Mouse (Mus musculus): ENCODE results near the gene Shkbp1.
A peak's percentile ranks its signal among the peaks of the same experiment; 100 is the strongest.

The Shkbp1 gene

DNA sequence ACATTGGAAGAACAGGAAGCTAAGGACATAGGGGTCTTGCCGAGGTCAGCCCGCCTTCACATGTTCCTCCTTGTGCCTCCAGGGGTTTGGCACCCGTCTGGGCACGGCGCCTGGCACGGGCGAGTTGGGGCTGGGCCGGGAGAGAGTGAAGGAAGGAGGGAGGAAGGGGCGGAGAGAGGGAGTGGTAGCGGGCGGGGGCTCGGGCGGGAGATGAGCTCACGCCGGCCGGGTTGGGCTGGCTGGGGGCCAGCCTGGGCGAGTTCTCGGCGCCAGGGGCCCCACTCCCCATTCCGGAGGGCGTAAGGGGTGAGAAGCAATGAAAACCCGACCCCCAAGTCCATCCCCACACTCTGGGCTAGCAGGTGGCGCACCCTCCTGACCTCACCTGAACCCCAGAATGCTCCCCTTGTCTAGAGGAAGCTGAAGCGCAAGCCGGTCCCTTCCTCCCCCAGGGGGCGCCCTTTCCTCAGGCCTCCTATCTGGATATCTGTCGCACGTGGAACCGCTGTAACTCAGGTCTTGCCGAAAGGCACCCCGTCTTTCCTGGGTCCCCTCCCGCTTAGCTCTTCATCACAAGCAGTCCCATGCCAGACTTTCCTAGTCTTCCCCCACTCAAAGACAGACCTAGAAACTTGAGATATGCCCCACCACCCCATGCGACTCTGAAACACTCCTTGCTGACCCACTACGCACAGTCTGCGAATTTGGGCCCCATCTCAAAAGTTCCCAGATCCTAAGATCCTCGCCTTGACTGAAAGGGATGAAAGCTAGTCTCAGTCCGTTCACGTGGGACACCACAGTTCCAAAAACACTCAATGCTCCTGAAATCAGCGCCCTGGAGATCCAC lies 23.2 kb downstream of the Shkbp1 start:
- DNase-seq: peak; percentile 97 to 98

DNA sequence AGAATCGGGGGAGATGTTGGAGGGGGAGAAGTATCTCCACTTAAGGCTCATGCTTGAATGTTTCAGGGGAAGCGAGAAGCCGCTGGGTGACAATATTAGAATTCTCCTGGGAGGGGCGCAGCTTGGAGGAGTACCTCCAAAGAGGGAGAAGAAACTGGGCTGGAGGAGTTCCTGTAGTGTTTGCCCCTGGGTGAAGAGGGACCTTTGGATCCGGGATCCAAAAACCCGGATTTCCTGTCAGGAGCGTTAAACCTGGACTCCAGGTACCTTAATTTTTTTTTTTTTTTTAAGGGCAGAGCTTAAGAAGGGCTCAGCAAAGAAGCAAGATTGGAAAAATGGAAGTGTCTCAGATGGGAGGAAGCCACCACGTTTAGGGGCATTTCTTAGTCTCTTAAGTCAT lies 24.0 kb downstream of the Shkbp1 start:
- DNase-seq: no peak

GRCm38 (mm10) chr7:27331541-27331851 lies 24.3 kb downstream of the Shkbp1 start:
- DNase-seq: peak in 1 of 2 experiments; percentile 47

GRCm38 (mm10) chr7:27330709-27331540 lies 24.9 kb downstream of the Shkbp1 start:
- DNase-seq: peak; percentile 88 to 90

DNA sequence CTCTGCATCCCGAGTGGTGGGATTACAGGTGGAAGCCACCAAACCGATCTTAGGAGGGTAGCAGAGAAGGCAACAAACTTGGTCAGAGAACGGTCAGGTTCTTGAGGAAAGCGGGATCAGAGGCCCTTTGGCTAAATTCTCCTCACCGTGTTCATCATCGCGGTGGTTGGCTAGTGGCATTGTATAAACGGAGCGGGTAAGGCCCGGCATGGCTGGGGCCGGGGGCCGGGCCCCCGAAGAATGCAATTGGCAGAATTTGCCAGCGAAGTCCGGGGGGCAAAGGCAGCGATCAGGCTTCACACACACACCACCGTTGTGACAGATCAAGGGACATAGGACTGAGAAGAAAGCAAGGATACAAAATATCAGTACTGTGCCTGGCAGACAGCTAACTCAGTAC lies 25.8 kb downstream of the Shkbp1 start:
- no peak for DNase-seq

- peak; percentile 96 for DNase-seq
Measured at GRCm38 (mm10) chr7:27329326-27329947, 26.4 kb downstream of the Shkbp1 start.

DNA sequence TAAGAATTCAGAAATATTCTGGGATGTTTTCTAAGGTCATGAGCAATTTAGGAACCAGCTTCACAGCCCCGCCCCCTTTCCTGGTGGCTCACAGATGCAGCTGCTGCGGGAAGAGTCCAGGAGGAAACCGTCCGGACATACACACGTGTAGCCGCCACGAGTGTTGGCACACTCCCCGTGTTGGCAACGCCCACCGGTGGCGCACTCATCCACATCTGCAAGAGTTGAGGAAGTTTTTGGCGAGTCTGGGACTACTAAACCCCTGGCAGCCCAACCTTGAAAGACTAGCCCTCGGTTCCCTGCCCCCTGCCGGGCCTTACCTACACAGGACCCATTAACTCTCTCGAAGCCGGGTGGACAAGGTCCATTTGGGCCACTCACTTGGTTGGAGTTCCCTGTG lies 27.2 kb downstream of the Shkbp1 start:
- no peak for DNase-seq

DNA sequence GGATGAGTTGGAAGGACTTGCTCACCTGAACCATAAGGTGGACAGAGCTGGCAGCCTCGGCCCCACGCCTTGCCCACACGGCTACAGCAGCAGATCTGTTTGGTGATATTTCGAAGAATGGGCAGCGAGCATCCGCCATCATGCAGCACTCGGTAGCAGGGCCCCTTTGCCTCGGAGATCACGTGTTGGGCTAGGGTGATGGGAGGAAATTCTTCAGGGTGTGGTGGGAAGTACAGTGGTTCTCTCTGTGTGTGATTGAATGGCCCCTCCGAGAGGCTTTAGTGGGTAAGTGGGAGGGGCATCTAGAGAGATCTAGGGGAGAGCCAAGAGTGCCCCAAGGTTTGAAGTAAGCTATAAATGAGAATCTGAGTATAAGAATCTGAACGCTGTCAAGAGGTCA lies 27.7 kb downstream of the Shkbp1 start:
- no peak for DNase-seq

DNA sequence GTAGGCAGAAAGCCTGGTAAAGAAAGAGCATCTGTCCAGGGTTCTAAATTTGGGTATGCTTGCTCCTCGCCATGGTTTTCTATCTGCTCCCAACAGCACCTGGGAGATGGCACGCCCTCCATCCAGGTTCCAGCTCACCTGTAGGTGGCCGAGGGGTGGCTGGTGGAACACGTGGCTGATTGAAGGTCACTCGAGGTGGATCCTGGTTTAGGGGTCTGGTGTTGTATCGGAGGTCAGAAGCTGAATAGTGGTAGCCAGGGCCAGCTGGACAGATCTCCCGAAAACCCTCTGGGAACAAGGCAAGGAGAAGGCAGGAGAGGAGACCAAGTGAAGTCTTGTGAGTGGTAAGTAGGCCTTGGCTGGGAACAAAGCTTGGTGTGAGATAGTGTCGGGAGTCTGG lies 28.3 kb downstream of the Shkbp1 start:
- DNase-seq: no peak

DNA sequence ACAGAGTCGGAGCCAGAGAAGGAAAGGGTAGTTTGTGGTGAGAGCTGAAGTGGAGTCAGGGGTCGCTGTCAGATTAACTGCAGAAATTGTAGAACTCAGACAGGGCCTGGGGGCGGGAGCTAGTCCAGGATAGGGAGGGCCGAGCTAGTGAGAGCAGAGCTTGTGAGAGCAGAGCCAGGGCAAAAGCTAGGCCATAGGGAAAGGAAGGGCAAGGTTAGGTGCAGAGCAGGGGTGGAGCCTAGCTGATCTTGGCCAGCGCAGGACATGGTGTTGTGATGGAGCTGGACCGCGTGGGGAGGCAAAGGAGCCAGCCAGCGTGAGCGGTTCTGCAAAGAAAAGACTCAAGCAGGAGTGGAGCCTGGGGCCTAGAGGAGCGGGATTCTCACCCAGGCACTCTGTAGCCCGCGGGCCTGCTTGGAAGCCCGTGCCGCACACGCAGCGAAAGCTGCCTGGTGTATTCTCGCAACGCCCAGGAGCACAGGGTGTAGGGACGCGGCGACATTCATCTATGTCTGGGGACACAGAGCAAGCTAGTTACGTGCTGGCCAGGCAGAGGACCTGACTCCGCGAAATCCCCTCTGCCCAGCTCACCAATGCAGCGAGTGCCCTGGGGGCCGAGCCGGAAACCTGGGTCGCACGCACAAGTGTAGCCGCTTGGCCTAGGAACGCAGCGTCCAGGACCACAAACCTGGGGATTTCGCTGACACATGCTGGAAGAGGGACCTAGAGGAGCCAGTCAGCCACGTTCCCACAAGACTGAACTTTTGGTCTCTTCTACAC lies 29.5 kb downstream of the Shkbp1 start:
- no peak for DNase-seq

GRCm38 (mm10) chr7:27325697-27326096 lies 30.1 kb downstream of the Shkbp1 start:
- no peak for DNase-seq

DNA sequence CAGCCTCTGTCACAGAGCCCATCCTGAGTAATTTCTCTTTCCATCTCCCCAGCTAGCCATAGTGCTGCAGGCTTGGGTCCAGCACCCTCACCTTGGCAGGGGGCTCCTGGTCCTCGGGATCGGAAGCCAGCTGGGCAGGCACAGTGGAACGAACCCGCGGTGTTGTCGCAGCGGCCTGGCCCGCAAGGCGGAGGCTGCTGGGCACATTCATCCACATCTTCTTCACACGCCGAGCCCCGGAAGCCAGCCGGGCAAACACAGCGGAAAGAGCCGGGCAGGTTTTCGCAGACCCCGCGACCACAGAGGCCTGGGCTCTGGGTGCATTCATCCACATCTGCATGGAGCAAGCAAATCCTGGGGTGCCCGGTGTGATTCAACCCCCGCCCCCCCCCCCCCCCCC lies 30.9 kb downstream of the Shkbp1 start:
- no peak for DNase-seq

DNA sequence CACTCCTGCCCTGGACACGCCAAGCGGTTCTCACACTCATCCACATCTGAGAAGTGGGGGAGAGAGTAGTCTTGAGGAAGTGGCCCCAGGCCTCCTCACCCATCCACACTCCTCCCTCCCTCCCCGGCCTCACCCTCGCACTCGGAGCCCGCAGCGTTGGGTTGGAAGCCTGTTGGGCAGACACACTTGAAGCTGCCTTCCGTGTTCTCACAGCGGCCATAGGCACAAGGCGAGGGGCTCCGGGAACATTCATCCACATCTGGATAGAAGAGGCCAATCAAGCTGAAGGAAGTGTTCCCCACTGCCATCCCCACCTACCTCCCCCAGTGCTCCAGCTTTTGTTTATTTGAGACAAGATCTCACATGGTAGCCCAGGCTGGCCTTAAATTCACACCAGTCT lies 31.7 kb downstream of the Shkbp1 start:
- DNase-seq: no peak

DNA sequence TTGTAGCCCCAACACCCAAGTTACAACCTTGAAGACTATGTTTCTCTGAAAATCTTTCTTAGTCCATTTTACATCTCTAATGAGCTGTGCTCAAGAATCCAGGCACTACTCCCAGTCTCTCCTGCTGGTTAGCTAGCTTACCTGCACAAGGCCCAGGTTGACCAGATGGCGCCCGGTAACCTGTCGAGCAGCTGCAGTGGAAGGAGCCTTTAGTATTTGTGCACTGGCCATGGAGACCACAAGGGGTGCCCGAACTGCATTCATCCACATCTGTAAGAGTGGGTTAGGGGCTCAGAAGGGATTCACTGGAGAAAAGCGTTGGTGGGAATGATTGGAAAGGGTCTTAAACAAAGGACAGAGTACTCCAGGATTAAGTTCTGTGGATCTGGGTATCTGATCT lies 32.8 kb downstream of the Shkbp1 start:
- DNase-seq: no peak

- DNase-seq: no peak
Measured at GRCm38 (mm10) chr7:27322291-27322690, 33.5 kb downstream of the Shkbp1 start.

- no peak for DNase-seq
Measured at GRCm38 (mm10) chr7:27319411-27319810, 36.4 kb downstream of the Shkbp1 start.

GRCm38 (mm10) chr7:27315958-27316357 lies 39.9 kb downstream of the Shkbp1 start:
- no peak for DNase-seq

DNA sequence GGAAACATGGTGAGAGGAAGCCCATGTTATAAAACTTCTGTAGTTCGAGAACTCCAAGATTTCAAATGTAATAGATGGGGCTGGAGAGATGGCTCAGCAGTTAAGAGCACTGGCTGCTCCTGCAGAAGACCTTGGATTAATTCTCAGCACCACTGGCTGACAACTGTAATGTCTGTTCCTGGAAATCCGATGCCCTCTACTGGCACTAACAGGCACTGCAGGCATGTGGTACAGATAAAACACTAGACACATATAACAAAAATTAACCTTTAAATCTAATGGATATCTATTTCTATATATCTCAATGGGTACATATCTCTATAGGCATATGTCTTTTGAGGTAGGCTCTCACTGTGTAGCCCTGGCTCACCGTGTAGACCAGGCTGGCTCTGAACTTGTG lies 41.4 kb downstream of the Shkbp1 start:
- DNase-seq: no peak

DNA sequence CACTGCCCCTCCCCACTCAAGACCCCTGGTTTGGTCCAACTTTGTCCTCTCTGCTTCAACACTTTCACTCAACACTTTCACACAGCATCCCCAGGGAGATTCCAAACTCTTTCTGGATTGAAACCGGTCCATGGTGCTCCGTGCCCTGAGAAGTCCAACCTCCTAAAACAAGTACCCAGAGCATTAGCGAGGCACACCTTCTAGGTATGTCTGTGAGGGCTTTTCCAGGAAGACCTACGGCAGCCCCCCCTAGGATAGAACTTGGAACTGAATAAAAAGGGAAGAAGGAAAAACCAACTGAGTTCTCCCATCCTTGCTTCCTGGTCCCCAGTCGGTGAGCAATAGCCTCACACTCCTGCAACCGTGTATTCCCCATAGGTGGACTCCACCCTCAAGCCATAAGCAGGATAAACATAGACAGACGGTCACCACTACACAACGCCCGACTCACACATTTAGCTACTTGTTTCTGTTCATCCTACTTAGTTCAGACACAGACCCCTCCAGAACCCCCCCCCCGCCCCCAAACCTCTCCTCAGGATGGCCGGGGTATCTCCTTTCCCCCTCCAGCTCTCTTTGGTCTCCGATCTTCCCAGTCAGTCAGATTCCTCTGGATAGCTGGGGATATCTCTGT lies 44.1 kb downstream of the Shkbp1 start:
- no peak for DNase-seq

GRCm38 (mm10) chr7:27310996-27311535 lies 44.8 kb downstream of the Shkbp1 start:
- no peak for DNase-seq

DNA sequence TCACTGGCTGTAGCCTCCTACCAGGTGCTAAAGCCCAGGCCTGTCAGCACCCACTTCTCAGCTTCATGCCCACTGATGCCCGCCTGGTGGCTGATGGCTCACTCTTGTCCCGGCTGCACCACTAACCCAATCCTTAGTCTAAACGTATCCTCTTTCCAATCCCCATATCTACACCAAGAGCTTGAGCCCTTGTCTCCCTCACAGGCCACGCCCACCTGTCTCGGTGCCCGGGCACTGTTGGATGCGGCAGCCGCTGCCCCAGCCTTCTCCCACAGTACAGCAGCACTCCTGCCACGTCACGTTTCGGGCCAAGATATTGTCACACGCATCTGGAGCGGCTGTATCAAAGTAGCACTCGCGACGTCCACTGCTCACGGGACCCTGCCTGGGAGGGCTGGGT lies 45.5 kb downstream of the Shkbp1 start:
- DNase-seq: no peak

DNA sequence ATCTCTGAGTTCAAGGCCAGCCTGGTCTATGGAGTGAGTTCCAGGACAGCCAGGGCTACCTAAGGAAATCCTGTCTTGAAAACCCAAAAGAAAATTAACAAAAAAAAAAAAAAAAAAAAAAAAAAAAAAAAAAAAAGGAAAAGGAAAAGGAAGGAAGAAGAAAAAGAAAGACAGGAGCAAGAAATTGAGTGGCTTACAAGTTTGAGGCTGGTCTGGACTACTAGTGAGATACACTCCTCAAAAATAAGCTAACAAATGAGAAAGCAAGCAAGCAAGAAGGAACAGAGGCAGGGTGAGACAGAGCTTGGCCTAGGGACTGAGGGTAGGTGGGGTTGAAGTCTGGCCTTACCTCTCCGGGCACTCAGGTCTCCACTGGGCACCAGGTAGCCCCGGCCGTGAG lies 46.0 kb downstream of the Shkbp1 start:
- no peak for DNase-seq
